Mouse (Mus musculus) ovary, adult 10 weeks (tissue): Measurements from ENCODE around the gene Krt34. TPM values are rescaled to one million over a fixed set of nuclear protein-coding genes. Genes with fewer than 3 reads are reported as not detected.

Experiments
- polyA plus RNA-seq: library from polyadenylated mRNA; stranded (reverse); fragments of 350-450 nt; fragmentation: Illumina TruSeq; extraction: RNeasy Lipid Tissue Mini Kit (QIAGEN cat#74804); gene quantifications from one replicate; pipeline ENCODE4 v1.2.3, GENCODE M21; 2014

The Krt34 gene
- polyA plus RNA-seq, result not detected

DNA sequence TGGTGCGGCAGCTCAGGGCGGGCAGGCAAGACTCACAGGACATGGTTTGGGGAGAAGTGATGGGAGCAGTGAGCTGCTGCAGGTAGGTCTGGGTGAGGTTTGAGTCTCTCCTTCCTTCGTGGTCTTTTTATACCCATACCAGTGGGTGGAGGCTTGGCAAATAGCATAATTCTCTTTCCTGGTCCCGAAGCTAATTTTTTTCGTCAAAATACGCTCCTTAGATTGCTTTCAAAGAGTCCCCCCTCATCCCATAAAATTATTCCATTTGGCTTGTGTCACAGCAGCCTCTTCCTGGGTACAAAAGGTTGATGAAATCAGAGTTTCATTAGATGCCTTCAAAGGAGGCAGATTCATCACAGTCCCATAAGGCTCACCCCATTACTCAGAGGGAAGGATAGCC lies at the start of gene Krt34:
Gene Krt34, minus strand, starts transcription at position 101 of the 400 bp plus-strand sequence.

DNA sequence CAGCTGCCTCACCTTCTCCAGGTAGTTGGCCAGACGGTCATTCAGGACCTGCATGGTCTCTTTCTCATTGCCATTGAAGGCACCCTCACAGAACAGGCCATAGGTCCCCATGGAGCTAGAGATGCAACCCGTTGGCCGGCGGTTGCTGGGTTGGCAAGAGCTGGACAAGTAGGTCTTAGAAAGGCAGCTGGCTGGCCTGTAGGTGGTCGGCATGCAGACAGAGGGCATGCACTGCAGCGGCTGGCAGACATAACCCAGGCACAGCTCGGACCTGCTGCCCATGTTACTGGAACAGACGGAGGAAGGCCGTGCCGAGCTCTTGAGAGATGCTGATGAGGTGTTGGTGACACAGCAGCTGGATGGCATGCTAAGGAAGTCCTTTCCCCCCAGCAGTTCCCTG lies 46.5 kb upstream of the Krt34 start, which contains the start of gene Krt32:
Gene Krt32, minus strand, starts transcription at position 366 of the 400 bp plus-strand sequence.

DNA sequence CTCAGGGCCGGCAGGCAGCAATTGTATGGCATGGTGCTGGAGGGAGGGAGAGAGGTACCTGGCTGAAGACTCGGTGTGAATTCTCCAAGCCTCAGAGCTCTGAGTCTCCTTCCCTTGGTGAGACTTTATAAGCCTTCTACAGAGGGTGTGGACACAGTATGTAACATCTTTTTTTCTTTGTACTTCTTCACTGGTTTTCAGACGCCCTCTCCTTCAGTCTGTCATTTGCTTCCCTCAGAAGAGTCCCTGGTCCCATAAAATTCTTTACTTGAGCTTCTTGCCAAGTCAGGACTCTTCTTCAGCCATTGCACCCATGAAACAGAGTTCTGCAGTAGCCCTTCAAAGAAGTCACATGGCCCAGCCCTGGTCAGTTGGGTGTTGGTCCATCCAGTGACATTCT lies 9.1 kb upstream of the Krt34 start, which contains the start of gene Krt31:
Gene Krt31, minus strand, starts transcription at position 101 of the 400 bp plus-strand sequence.

DNA sequence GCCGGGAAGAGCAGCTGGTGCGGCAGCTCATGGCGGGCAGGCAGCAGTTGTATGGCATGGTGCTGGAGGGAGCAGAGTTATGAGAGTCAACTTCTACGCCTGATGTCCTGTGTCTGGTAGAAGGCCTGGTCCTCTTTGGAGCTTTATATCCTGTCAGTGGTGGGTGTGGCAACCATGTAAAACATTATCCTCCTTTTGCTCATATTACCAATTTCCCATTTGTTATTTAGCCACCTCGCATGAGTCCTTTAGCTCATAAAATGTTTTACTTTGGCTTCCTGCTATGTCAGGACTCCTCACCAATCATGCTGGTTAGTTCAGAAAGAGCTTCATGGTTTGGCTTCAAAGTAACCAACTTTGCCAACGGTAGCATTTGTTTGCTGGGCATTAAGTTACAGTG lies 11.6 kb downstream of the Krt34 start, which contains the start of gene Krt33b:
Gene Krt33b, minus strand, starts transcription at position 101 of the 400 bp plus-strand sequence.

DNA sequence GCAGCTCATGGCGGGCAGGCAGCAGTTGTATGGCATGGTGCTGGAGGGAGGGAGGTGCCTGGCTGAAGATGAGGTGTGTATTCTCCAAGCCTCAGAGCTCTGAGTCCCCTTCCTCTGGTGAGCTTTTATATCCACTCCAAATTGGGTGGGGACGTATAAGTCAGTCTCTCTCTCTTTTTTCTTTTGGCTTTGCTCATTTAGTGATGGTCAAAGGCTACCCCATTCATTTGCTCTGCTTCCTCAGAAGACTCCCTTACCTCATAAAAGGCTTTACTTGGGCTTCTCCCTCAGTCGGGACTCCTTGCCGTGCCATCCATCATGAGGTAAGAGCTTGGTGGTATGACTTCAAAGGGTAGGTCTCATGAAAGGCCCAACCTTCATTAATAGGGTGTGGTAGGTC lies 25.2 kb downstream of the Krt34 start, which contains the start of gene Krt33a:
Gene Krt33a, minus strand, starts transcription at position 101 of the 400 bp plus-strand sequence.

DNA sequence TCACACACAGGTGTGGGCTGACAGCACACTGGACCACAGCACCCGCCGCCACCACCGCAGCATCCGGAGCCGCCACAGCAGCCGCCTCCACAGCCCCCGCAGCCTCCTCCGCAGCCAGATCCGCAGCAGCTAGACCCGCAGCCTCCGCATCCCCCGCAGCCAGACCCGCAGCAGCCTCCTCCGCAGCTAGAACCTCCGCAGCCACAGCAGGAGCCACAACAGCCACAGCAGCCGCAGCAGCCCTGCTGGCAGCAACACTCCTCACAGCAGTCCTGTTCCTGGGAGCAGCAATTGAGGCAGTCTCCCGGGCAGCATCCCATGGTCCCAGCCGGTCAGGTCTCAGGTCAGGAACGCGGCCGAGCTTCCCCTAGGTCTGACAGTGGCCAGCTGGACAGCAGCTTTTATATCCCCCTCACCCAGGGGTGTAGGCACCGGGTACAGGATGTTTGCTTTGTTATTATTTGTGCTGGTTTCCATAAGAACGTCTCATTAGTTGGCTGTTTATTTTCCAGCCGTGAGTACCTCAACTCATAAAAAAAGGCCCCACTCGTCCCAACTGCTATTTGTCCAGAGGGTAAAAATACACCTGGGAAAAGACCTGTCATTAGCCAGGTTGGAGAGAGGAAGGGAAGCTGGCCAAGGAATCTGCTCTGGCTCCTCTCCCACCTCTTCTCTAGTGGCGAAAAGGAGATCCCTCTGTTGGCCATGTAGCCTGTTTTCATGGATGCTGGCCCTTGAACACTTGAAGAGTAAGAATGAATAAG lies 47.6 kb downstream of the Krt34 start, which contains the start of gene Krtap17-1:
Gene Krtap17-1, minus strand, starts transcription at position 375 of the 764 bp plus-strand sequence.

Other genes with a start within 250 kb of the Krt34 start
- not detected for gene Gm11596, start 248.1 kb downstream of the Krt34 start, polyA plus RNA-seq
- gene Gm11569, start 242.6 kb downstream of the Krt34 start, polyA plus RNA-seq, result not detected
- gene Gm11554, start 237.1 kb downstream of the Krt34 start, polyA plus RNA-seq, result not detected
- not detected for gene Krtap4-13, start 231.7 kb downstream of the Krt34 start, polyA plus RNA-seq
- gene Gm11564, start 225.9 kb downstream of the Krt34 start, polyA plus RNA-seq, result not detected
- gene 2300003K06Rik, start 203.5 kb downstream of the Krt34 start, polyA plus RNA-seq, result not detected
- not detected for gene Krtap4-16, start 189.9 kb downstream of the Krt34 start, polyA plus RNA-seq
- not detected for gene Gm11568, start 183.6 kb downstream of the Krt34 start, polyA plus RNA-seq
- not detected for gene Gm11559, start 177.1 kb downstream of the Krt34 start, polyA plus RNA-seq
- gene Krtap9-1, start 168.2 kb downstream of the Krt34 start, polyA plus RNA-seq, result not detected
- not detected for gene Gm11567, start 162.4 kb downstream of the Krt34 start, polyA plus RNA-seq
- not detected for gene Krtap31-1, start 133.6 kb downstream of the Krt34 start, polyA plus RNA-seq
- gene Gm11565, start 126.8 kb downstream of the Krt34 start, polyA plus RNA-seq, result not detected
- gene Krtap31-2, start 105.3 kb downstream of the Krt34 start, polyA plus RNA-seq, result not detected
- not detected for gene Krtap9-5, start 93.1 kb downstream of the Krt34 start, polyA plus RNA-seq
- not detected for gene Krtap29-1, start 62.5 kb downstream of the Krt34 start, polyA plus RNA-seq
- not detected for gene Krtap16-1, start 55.0 kb downstream of the Krt34 start, polyA plus RNA-seq
- not detected for gene Krtap17-1, start 47.6 kb downstream of the Krt34 start, polyA plus RNA-seq
- gene Krt33a, start 25.3 kb downstream of the Krt34 start, polyA plus RNA-seq, result not detected
- not detected for gene Krt33b, start 11.7 kb downstream of the Krt34 start, polyA plus RNA-seq
- gene Krt31, start 9.0 kb upstream of the Krt34 start, polyA plus RNA-seq, result not detected
- not detected for gene Krt32, start 46.7 kb upstream of the Krt34 start, polyA plus RNA-seq
- gene Krt35, start 54.7 kb upstream of the Krt34 start, polyA plus RNA-seq, result not detected
- gene Krt36, start 64.1 kb upstream of the Krt34 start, polyA plus RNA-seq, result not detected
- gene Krt13, start 80.0 kb upstream of the Krt34 start, polyA plus RNA-seq, result not detected
- gene Krt15, start 94.4 kb upstream of the Krt34 start, polyA plus RNA-seq, result not detected
- 5.7 TPM for gene Krt19, start 107.1 kb upstream of the Krt34 start, polyA plus RNA-seq
- not detected for gene Krt9, start 151.7 kb upstream of the Krt34 start, polyA plus RNA-seq
- not detected for gene Krt14, start 166.0 kb upstream of the Krt34 start, polyA plus RNA-seq
- gene Krt16, start 207.3 kb upstream of the Krt34 start, polyA plus RNA-seq, result not detected
- not detected for gene Krt17, start 219.5 kb upstream of the Krt34 start, polyA plus RNA-seq
- not detected for gene Krt42, start 228.3 kb upstream of the Krt34 start, polyA plus RNA-seq